Mouse (Mus musculus) layer of hippocampus, adult 9-11 months (tissue): Measurements from ENCODE around the gene Tspan18.

Experiments used
- DNase-seq: peaks from one replicate; pipeline ENCODE4 v3.0.0; 2022

The Tspan18 gene

DNA sequence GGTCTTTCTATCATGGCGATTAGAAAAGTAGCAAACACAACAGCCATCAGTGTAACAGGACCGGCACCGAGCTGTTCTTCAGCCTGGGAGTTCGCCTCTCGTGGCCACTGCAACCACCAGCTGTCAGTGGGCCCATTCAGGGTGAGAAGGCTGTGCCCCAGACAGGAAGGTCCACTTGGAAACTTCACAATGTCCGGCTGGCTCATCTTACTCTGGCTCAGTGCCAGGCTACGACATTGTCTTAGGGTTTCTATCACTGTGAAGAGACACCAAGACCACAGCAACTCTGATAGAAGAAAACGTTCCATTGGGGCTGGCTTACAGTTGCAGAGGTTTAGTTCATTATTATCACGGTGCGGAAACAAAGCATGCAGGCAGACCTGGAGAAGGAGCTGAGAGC is 45.1 kb downstream of the Tspan18 start:
- DNase-seq: no peak

GRCm38 (mm10) chr2:93287348-93287747 is 47.0 kb downstream of the Tspan18 start:
- peak; percentile 43 for DNase-seq

DNA sequence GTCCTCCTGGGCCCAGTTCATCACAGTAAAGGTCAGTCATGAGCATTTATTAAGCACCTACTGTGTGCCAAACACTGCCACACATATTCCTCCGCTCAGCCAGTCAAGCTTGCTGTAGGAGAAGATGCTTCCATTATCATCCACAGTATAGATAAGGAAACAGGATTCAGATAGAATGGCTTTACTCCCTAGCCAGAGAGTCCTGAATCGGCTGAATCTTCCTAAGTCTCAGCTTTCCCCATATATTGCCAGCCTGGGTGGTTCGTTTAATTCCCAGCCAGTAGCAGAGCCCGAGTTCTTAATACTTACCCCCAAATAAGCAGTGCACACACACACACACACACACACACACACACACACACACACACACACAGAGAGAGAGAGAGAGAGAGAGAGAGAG is 47.6 kb downstream of the Tspan18 start:
- DNase-seq: no peak

- DNase-seq: no peak
These were observed 48.0 kb downstream of the Tspan18 start for GRCm38 (mm10) chr2:93286321-93286720.

DNA sequence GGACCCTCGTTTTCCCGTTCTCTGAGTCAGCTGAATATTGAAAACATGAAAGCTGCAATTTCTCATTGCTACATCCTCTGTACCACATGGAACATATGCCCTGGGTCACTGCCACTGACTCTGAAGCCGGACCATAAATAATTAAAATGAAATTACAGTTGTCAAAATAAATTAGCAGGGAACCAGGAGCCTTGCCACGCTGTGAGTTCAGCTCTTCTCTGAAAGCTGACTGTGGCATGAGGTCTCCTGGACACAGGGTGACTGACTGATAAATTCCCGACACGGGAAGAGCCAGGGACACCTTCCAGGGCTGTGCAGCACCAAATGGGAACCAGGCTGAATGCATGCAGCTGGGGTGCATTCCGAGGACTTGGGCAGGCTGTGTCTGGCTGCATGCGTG is 48.5 kb downstream of the Tspan18 start:
- no peak for DNase-seq

- no peak for DNase-seq
These were observed 49.7 kb downstream of the Tspan18 start for GRCm38 (mm10) chr2:93284625-93285024.

DNA sequence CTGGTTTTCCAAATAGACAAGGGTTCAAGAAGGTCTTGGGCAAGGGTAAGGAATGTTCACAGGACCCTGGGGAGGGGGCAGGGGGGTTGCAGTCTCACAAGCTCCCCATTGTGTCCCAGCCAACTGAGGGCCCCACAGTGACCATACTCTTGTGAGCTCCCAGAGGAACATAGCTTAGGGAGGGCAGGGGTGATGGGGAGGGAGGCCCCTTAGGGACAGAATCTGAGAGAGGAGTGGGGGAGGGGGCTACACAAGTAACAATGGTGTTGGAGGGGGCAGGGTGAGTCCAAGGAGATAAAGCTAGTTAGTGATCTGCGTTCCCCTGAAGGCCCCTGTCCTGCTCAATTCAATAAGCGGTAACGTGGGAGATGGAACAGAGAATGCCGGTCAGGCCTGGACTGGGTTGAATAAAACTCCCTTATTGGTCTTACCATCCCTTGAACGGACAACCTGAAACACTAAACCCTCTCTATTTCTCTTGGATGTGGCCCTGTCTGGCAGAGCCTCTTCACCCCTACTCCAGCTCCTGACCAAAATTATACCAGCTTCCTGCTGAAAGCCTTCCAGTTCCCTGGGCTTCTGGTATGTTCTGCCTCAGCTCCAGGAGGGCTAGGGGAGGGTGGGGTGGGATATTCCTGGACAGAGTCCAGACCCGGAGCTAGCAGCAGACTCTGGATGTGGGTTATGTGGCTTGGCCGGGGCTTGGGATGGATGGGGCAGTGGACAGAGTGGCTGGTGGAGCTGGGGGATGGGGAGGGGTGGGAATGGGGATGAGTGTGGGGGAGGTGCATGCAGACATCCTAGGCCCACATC is 50.6 kb downstream of the Tspan18 start:
- DNase-seq: no peak

GRCm38 (mm10) chr2:93282636-93283035 is 51.7 kb downstream of the Tspan18 start:
- no peak for DNase-seq

- DNase-seq: no peak
These were observed 52.8 kb downstream of the Tspan18 start for GRCm38 (mm10) chr2:93281466-93281865.

- no peak for DNase-seq
These were observed 54.1 kb downstream of the Tspan18 start for GRCm38 (mm10) chr2:93280117-93280620.

DNA sequence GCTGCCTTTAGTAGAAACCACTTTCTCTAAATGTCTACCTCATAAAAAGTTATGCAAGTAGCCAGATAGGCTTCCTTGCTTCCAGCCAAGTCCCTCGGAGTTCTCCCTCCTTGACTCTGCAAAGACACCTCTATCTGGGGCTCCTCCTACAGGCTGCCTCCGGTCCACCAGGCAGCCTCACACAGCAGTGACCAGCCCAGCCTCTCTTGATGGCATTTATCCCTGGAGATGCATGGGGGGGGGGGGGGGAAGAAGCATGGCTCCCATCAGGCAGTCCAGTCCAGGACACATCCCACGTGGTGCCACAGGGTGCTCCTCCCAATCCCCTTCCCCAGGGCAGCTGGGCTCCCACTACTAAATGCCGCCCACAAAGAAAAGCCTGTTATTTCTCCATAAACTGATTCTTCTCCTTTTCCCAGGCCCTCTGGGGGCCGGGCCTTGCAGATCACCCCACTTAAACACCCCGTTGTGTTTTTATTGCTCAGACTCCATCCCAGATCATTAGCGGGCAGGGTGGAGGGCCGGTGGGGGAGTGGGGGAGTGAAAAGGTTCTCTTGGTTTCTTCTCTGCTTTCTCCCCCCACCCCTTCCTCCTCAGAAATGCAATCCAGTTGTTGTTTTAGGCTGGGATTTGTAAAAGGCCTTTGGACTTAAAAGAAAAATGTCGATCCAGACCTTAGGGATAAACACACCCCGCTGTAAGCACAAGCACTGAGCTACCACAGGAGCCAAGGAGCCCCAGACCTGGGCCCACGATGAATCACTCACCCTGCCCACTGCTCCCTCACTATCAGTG is 55.9 kb downstream of the Tspan18 start:
- no peak for DNase-seq

DNA sequence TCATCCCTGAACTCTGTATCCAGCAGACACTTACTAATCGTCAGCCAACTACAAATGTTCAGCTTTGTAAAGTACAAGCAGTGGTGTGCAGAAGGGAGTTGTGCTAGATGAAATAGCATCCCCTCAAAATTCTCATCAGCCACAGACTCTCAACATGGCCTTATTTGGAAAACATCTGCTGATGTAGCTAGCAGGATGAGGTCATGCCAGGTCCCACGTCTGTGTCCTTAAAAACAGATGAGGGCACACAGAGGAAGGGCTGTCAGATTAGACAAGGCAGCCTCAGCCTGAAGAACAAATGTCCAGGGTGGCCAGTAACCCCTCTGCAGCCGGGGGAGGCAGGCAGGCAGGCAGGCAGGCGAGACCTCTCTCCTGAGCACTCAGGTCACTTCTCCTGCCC is 56.8 kb downstream of the Tspan18 start:
- no peak for DNase-seq

DNA sequence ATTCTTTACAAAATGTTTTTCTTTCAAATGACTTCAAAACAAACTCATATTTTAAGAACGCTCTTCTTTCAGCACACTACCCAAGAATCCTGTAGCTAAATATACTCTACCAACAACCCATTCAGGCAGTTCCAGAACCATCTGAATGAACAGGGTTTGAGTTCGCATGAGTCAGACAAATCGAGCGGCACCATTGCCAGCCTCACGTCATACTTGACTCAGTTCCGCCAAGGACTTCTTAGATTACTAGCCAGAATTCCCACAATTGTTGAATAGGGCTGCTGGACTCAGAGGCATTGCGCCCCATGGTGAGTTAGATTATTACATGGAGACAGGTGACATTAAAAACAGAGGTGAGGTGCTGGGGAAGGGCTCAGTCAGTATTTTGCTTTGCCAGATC is 58.3 kb downstream of the Tspan18 start:
- peak; percentile 54 for DNase-seq

DNA sequence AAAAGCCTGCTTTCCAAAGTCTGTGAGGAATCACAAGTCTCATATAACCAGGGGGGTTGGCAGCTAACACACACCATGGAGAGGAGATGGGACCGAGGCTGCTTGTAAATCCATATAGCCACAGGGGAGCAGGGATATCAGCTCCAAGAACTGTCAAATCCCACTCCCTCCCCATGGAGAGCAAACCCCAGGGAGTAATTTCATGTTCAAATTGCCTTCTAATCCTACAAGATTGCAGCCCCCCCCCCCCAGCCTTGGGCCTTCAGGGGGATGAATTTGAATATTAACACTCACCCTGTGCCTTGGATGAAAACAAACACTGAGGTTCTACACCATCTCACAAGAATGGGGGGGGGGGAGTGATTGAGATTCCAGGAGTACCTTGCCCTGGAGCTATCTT is 60.4 kb downstream of the Tspan18 start:
- DNase-seq: no peak

GRCm38 (mm10) chr2:93270083-93270482 is 64.2 kb downstream of the Tspan18 start:
- no peak for DNase-seq

DNA sequence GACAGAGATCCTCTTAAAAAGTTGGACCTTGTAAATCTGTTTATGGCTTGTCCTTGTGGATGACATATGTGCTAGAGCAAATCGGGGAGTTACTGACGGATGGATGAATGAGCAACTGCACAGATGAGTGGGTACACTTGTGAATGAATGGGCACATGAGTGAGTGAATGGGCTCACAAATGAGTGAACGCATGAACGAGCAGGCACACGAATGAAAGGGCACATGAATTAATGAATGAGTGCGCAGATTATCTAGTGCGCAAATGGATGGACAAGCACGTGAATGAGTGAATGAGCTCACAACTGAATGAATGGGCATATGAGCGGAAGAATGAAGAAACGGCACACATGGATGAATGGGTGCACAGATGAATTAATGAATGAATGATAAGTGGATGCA is 64.7 kb downstream of the Tspan18 start:
- no peak for DNase-seq

- no peak for DNase-seq
These were observed 65.5 kb downstream of the Tspan18 start for GRCm38 (mm10) chr2:93268711-93269270.

- no peak for DNase-seq
These were observed 66.5 kb downstream of the Tspan18 start for GRCm38 (mm10) chr2:93267791-93268190.

- DNase-seq: no peak
These were observed 67.6 kb downstream of the Tspan18 start for GRCm38 (mm10) chr2:93266565-93267169.

- DNase-seq: no peak
These were observed 71.7 kb downstream of the Tspan18 start for GRCm38 (mm10) chr2:93262291-93263285.

DNA sequence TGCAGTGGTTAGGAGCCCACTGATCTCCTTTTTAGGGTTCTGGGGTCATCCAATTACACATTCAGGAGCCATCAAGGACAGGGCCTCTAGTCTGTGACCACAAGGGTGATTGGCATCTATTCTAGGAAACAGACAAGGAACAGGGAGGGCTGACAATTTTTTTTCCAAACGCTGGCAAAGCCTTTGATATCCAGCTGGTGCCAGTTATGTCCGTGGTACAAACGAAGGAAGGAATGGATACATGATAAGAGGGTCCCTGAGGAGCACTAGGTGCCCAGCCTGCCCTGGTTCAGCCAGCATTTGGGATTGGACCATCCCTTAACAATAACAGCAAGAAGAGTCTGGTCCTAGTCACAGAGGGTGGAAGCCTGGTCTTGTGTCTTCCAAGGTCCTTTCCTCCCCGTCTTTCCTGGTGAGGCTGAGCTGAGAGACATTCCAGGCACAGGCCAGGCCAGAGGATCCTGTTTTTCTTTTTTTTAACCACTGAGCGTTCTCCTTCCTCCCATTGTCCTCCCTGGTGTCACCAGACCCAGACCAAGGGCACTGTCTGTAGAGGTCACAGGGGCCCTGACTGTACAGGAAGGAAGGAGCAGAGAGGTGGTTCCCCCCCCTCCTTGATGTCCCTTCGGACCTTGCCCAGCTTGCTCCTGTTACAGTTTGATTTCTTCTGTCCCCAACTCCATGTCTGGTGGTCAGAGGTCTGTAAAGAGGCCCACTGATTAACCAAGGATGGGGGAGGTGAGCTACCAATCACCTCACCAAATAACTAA is 72.6 kb downstream of the Tspan18 start:
- no peak for DNase-seq
